Mouse (Mus musculus) left cerebral cortex, postnatal 4 days (tissue): Measurements from ENCODE around the gene Ogg1. TPM values are rescaled to one million over a fixed set of nuclear protein-coding genes. Genes with fewer than 3 reads are reported as not detected.

Experiments used
- DNase-seq: peaks from one replicate; pipeline ENCODE4 v3.0.0-alpha.2; 2022
- intact Hi-C: fragments of 180-260 bp; cut with DNase I; formaldehyde crosslinking; loops from one replicate; pipeline ENCODE4 v1.15.1; 2025
- total RNA-seq, 2 experiments: library from RNA; stranded (reverse); gene quantifications; 2 replicates each; pipeline ENCODE4 v1.2.3; 2021

Ogg1 gene
- total RNA-seq, result 1 to 10 TPM; 8.8 to 9.4 TPM

GRCm38 (mm10) chr6:113326533-113327315 lies at the start of gene Ogg1:
TSS of gene Ogg1 (plus strand) at chr6:113326972.
- intact Hi-C loops, result no loop called here
- peak; percentile 98 for DNase-seq

- intact Hi-C loops, result no loop called here
- DNase-seq, result no peak
These were observed 45.1 kb upstream of the Ogg1 start for GRCm38 (mm10) chr6:113281676-113282075.

GRCm38 (mm10) chr6:113282101-113282802 lies 44.5 kb upstream of the Ogg1 start, which contains the start of gene Cpne9:
TSS of gene Cpne9 (plus strand) at chr6:113282307.
- intact Hi-C loops, result no loop called here
- peak; percentile 78 for DNase-seq

GRCm38 (mm10) chr6:113282969-113283368 lies 43.8 kb upstream of the Ogg1 start:
- intact Hi-C loops, result no loop called here
- DNase-seq, result peak; percentile 13

GRCm38 (mm10) chr6:113283500-113283899 lies 43.3 kb upstream of the Ogg1 start:
- DNase-seq, result no peak
- intact Hi-C loops, result no loop called here

- no peak for DNase-seq
- intact Hi-C loops, result no loop called here
These were observed 41.8 kb upstream of the Ogg1 start for GRCm38 (mm10) chr6:113284931-113285330.

- intact Hi-C loops, result no loop called here
- DNase-seq, result no peak
These were observed 40.5 kb upstream of the Ogg1 start for GRCm38 (mm10) chr6:113286316-113286715.

GRCm38 (mm10) chr6:113287236-113287635 lies 39.5 kb upstream of the Ogg1 start:
- intact Hi-C loops, result no loop called here
- DNase-seq, result no peak

- intact Hi-C loops, result no loop called here
- DNase-seq, result no peak
These were observed 37.4 kb upstream of the Ogg1 start for GRCm38 (mm10) chr6:113289346-113289745.

- DNase-seq, result no peak
- intact Hi-C loops, result no loop called here
These were observed 36.4 kb upstream of the Ogg1 start for GRCm38 (mm10) chr6:113290346-113290745.

- DNase-seq, result no peak
- intact Hi-C loops, result no loop called here
These were observed 33.8 kb upstream of the Ogg1 start for GRCm38 (mm10) chr6:113292938-113293337.

GRCm38 (mm10) chr6:113296046-113296445 lies 30.7 kb upstream of the Ogg1 start:
- intact Hi-C loops, result no loop called here

GRCm38 (mm10) chr6:113296639-113297038 lies 30.1 kb upstream of the Ogg1 start:
- intact Hi-C loops, result no loop called here
- DNase-seq, result no peak

More at GRCm38 (mm10) chr6:113296046-113296445, 30.7 kb upstream of the Ogg1 start:
- DNase-seq, result no peak

GRCm38 (mm10) chr6:113301350-113301749 lies 25.4 kb upstream of the Ogg1 start:
- intact Hi-C loops, result no loop called here
- no peak for DNase-seq

- DNase-seq, result no peak
- intact Hi-C loops, result no loop called here
These were observed 24.5 kb upstream of the Ogg1 start for GRCm38 (mm10) chr6:113302258-113302657.

GRCm38 (mm10) chr6:113306322-113306985 lies 20.3 kb upstream of the Ogg1 start:
- intact Hi-C loops, result no loop called here
- peak; percentile 99 for DNase-seq

- DNase-seq, result no peak
- intact Hi-C loops, result no loop called here
These were observed 19.8 kb upstream of the Ogg1 start, which contains the start of gene Brpf1 for GRCm38 (mm10) chr6:113306986-113307349. TSS of gene Brpf1 (plus strand) at chr6:113307137.

GRCm38 (mm10) chr6:113307481-113308121 lies 19.2 kb upstream of the Ogg1 start:
- peak; percentile 50 for DNase-seq
- intact Hi-C loops, result no loop called here

GRCm38 (mm10) chr6:113308141-113308540 lies 18.6 kb upstream of the Ogg1 start:
- DNase-seq, result peak; percentile 91
- intact Hi-C loops, result no loop called here

- no peak for DNase-seq
- intact Hi-C loops, result loop anchor here (10.0 kb wide), 1 partner anchor 201 kb away; no protein-coding TSS in a partner anchor
These were observed 10.8 kb upstream of the Ogg1 start for GRCm38 (mm10) chr6:113315972-113316371.

GRCm38 (mm10) chr6:113329396-113329795 lies 2.6 kb downstream of the Ogg1 start:
- intact Hi-C loops, result no loop called here

More at GRCm38 (mm10) chr6:113329396-113329795, 2.6 kb downstream of the Ogg1 start:
- no peak for DNase-seq
